Mouse (Mus musculus): ENCODE measurements around the gene Adat3.
"Not testable (repeated sequence)": the region's sequence is repeated elsewhere in the genome, so short reads cannot be mapped to it uniquely, and the experiment has no call there.

Adat3 gene

GRCm38 (mm10) chr10:80610116-80610785 lies 7.6 kb downstream of the Adat3 start:
- in situ Hi-C loops (cut with MboI, MseI): no loop called here

DNA sequence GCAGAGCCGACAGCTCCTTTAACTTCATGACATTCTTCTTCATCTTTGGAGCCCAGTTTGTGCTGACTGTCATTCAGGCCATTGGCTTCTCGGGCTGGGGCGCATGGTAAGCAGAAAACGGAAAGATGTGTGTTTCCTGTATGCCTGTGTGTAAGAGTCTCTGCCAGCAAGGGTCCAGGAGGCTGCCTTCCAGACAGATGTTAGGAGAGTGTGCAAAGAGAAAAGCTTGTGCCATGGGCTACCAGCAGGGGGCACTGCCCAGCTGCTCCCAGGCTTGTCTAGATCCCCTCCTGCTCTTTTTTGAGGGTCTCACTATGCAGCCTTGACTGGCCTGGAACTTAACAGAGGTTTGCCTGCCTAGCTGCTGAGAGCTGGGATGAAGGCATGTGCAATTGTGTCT lies 8.3 kb downstream of the Adat3 start:
- in situ Hi-C loops (cut with MboI, MseI): no loop called here

- in situ Hi-C loops (cut with MboI, MseI): no loop called here
Observed at GRCm38 (mm10) chr10:80611905-80612304, 9.2 kb downstream of the Adat3 start.

- in situ Hi-C loops (cut with MboI, MseI): no loop called here
Observed at GRCm38 (mm10) chr10:80613821-80614220, 11.1 kb downstream of the Adat3 start.

GRCm38 (mm10) chr10:80614351-80614750 lies 11.7 kb downstream of the Adat3 start:
- in situ Hi-C loops (cut with MboI, MseI): no loop called here

GRCm38 (mm10) chr10:80618181-80618580 lies 15.5 kb downstream of the Adat3 start:
- in situ Hi-C loops (cut with MboI, MseI): no loop called here

DNA sequence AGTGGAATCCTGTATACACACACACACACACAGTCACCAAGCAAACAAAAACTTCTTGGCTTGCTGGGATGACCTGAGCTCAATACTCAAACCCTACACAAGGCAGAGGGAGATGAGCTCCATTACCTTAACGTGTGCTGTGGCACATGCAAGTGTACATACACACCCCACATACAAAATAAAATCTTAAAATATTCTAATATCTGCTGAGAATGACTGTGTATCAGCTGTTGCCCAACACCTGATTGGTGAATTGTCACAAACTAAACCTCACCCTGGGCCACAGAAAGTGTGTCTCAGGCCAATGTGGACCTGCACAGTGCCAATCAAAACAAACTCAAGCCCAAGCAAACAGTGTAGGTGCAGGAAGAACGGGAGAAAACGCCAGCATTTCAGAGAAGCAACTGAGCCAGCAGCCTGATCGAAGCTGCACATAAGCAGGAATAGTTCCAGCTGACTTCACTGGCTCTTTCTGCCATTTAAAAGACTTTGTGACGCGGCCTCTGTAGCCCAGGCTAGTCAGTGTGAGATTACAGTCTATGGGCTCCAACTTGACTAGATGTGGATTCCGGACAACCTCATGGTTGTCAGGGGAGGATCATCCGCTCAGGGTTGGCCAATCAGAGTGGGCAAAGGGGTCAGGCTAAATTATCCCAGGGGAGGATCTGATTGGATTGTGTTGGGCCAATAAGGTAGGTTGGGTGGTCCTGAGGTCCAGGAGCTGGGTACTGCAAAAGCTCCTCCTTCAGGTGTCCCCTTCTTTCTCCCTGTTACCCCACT lies 17.0 kb downstream of the Adat3 start:
- in situ Hi-C loops (cut with MboI, MseI): no loop called here

DNA sequence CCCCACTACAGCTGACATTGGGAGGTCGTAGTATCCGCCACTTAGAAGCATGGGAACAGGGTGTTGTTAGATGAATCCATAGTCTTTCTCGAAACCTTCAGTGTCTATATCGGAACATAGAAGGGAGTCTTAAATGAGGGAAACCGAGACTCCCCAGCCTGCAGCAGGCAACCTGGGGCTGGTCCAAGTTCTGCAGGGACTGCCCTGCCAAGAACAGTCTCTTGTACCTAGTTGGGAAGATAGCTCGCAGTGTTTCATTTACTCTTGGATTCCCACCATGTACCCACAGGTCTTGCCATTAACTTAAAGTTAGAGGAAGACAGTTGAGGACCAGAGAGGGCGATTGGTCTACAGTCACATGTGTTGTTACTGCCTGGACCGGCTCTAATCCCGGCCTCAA lies 17.7 kb downstream of the Adat3 start:
- in situ Hi-C loops (cut with MboI, MseI): no loop called here

DNA sequence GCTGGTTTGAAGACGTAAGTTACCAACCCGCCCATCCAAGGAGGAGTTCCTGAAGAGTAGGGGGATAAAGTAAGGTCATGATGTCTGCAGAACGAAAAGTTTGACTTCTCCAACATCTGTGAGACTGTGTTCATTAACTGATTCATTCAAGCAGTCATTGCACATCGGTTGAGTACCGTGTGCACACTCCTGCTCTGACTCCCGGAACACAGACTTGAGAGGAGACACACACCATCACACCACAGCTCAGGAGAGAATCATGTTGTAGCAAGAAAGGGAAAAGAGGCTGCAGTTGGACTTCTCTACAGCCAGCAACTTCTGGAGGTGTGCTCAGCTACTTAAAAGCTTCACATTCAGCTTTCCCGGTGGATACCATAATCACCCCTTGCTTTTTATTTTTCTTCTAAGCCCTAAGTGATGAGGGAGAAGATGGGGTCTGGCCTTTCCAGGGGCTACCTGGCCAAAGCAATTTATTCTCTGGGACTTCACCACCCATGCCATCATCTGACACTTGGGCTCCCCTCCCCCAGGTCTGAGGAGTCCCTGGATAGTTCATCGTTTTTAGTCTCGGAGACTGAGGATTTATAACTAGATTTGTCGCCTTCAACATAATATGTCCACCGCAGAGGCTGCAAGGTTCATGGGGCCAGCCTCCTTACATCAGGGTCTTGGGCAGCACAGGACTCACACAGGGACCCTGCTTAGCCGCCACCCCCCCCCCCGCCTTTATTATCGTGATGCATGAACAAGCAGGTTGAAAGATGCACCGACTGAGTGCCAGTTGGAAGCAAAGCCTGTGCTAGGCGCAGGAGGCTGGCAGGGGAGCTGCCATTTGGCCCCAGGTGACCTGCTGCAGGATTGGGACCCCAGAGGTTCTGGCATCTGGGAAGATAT lies 18.4 kb downstream of the Adat3 start:
- in situ Hi-C loops (cut with MboI, MseI): no loop called here

- in situ Hi-C loops (cut with MboI, MseI): no loop called here
Observed at GRCm38 (mm10) chr10:80621690-80621939, 18.9 kb downstream of the Adat3 start.

GRCm38 (mm10) chr10:80621940-80622660 lies 19.4 kb downstream of the Adat3 start:
- in situ Hi-C loops (cut with MboI, MseI): no loop called here

GRCm38 (mm10) chr10:80622661-80623456 lies 20.2 kb downstream of the Adat3 start, which contains the start of gene Csnk1g2:
TSS of gene Csnk1g2 (plus strand) at chr10:80622838.
- in situ Hi-C loops (cut with MboI, MseI): no loop called here

DNA sequence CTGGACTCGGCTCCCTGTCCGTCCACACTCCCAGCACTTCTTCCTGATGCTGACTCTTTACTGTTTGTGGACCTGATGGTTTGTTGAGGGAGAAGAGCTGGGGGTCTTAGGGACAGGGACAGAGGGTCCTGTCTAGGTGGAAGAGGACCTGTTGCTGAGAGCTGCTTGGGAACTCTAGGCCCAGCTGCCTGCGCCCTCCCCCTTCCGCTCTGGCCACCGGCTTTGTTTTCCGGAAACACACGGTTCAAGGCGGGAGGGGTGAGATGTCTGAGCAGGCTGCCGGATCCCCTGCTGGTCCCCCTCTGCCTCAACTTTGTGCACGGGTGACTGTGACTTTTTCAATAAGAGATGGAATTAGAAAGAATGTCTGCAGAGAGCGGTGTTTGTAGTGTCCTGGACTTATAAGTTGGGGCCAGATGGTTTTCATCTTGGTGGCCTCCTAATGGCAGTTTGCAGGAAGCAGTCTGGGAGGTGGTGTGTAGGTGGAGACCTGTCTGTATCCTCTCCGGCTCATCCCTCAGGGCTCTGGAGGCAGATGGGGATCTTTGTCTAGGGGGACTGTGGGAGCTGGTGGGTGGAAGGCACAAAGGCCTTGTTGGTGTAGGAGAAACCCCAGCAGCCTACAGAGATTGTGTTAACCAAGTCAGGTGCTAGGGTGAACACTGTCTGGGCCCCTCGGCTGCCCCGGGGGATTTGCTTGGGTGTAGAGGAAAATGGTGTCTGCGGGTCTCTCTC lies 20.9 kb downstream of the Adat3 start:
- in situ Hi-C loops (cut with MboI, MseI): no loop called here

DNA sequence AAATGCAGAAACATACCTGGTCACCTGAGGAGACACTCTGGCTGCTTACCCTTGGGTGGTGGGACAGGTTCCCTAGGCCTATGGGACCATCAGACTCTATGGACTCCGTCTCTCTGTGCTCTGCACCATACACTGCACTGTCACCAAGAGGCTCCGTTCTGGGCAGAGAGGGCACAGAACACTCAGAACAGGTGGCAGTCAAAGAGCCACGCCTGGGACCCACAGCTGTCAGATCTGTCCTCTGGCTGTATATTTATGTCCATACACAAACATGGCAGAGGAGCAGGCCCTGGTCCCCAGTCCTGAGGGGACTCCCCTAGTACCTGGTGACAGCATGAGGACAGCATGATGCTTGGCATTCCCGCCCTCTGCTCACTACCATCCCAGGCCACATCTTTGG lies 23.1 kb downstream of the Adat3 start:
- in situ Hi-C loops (cut with MboI, MseI): loop anchor here (5.0 kb wide), 1 partner anchor 62 kb away; no protein-coding TSS in a partner anchor

- in situ Hi-C loops (cut with MboI, MseI): loop anchor here (5.0 kb wide), 1 partner anchor 60 kb away; no protein-coding TSS in a partner anchor
Observed at GRCm38 (mm10) chr10:80627685-80628084, 25.0 kb downstream of the Adat3 start.

DNA sequence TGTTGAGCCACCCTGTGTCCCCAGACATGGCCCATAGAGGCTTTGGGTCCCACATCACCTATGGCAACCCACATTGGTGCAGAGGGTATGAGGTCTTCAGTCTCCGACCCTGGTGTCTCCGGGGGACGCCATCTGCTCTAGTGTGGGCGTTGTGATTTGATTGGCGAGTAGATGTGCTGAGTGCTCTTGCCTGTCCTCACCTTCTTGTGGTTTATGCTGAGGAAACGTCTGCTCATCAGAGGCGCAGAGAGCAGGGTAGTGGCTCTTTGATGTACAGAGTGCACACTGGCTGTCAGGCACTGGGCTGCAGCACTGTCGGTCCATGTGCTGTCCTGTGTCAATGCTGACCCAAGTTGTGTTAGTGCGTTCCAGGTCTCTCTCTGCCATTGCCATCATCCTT lies 26.2 kb downstream of the Adat3 start:
- in situ Hi-C loops (cut with MboI, MseI): loop anchor here (5.0 kb wide), 1 partner anchor 58 kb away; no protein-coding TSS in a partner anchor

DNA sequence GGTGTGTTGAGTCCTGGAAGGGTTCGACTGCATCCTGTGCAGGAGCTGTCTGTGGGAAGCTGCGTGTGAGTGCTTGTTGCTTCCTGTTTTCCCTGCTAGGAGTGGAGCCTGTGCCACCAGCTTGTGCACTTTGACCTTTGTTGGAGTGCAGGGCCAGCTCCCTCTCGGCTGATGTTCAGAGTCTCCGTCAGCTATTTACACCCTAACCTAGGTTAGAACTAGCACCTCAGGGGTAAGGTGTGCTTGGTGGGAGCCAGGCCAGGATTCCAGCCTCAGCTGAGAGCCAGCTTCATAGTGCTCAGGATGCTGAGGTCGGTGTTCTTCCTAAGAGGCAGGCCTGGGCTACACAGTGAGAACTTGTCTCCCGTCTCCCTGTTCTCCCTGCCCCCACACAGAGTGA lies 32.7 kb downstream of the Adat3 start:
- in situ Hi-C loops (cut with MboI, MseI): no loop called here

DNA sequence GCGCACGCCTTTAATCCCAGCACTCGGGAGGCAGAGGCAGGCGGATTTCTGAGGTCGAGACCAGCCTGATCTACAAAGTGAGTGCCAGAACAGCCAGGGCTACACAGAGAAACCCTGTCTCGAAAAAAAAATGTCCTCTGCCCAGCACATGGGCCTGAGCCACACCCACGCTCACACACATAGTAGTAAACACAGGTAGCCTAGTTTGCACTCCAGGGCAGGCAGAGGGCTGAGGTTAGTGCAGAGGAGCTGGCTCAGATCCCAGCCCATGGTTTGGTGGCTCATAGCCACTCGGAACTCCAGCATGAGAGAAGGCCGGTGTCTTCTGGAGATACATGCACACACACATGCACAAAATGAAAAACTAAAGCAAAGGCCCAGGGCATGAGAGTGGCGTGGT lies 44.3 kb downstream of the Adat3 start:
- in situ Hi-C loops (cut with MboI, MseI): no loop called here

- in situ Hi-C loops (cut with MboI, MseI): not testable (repeated sequence)
Observed at GRCm38 (mm10) chr10:80649910-80650309, 47.2 kb downstream of the Adat3 start.

DNA sequence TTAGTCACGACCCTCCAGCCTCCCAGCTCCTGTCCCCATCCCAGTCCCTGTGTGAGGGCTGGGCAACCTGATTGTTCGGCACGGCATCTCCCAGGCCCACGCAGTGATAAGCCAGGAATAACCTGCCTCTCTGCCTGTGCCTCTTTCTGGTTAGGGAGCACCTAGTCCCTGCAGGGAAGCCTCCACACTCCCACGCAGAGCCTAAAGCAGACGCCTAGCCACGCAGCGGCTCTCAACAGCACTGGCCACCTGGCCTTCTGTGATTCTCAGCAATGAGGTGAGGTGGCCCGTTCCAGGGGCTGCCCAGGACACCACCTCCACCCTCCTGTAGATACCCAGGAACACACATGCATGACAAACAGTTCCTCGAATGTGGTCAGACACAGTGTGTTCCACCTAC lies 47.7 kb downstream of the Adat3 start:
- in situ Hi-C loops (cut with MboI, MseI): no loop called here

Data from T-helper 2 cell (primary cell).